Mouse (Mus musculus) midbrain, embryonic 12.5 days (tissue): ENCODE measurements around the gene Rtn4rl1. TPM values are rescaled to one million over a fixed set of nuclear protein-coding genes. Genes with fewer than 3 reads are reported as not detected.

Source experiments
- ATAC-seq: fragments of 200-750 bp; cut with Nextera tagmentation; 2 replicates; pipeline ENCODE4 v1.8.0; 2017; ENCODE audit warnings: low read depth, moderate TSS enrichment, moderate library complexity; ENCODE audit not compliant: low FRiP score
- H3K27ac ChIP-seq: fragments of 300-500 bp; sonication (generic); replicated peaks from 2 replicates; pipeline ENCODE4 v1.5.1; 2016; ENCODE audit warnings: mild to moderate bottlenecking
- H3K27me3 ChIP-seq: fragments of 300-500 bp; sonication (generic); 2 replicates; pipeline ENCODE4 v1.6.1; 2016; ENCODE audit warnings: mild to moderate bottlenecking
- H3K36me3 ChIP-seq: fragments of 300-500 bp; sonication (generic); 2 replicates; pipeline ENCODE4 v1.6.1; 2016
- H3K4me1 ChIP-seq: fragments of 300-500 bp; sonication (generic); 2 replicates; pipeline ENCODE4 v1.6.1; 2016
- H3K4me2 ChIP-seq: fragments of 300-500 bp; sonication (generic); replicated peaks from 2 replicates; pipeline ENCODE4 v1.6.1; 2016; ENCODE audit warnings: mild to moderate bottlenecking, moderate library complexity
- H3K4me3 ChIP-seq: fragments of 300-500 bp; sonication (generic); 2 replicates; pipeline ENCODE4 v1.5.1; 2016; ENCODE audit warnings: mild to moderate bottlenecking
- H3K9ac ChIP-seq: fragments of 300-500 bp; sonication (generic); replicated peaks from 2 replicates; pipeline ENCODE4 v1.6.1; 2016; ENCODE audit warnings: mild to moderate bottlenecking, moderate library complexity
- H3K9me3 ChIP-seq: fragments of 300-500 bp; sonication (generic); 2 replicates; pipeline ENCODE4 v1.6.1; 2016; ENCODE audit warnings: mild to moderate bottlenecking
- WGBS: fragments of 180-500 bp; shearing (Covaris S2); methylation state at CpG from one replicate; pipeline ENCODE4 v1.1.7; 2016; 5-methylcytosine and 5-hydroxymethylcytosine counted together
- polyA plus RNA-seq: library from polyadenylated mRNA; unstranded; fragments of >200 nt; fragmentation: Nextera tagmentation; extraction: Ambion mirVana; gene quantifications from 2 replicates; pipeline ENCODE4 v1.2.1, GENCODE M21; 2016

Rtn4rl1 gene
- 9.3 and 10.2 TPM in 2 replicates for polyA plus RNA-seq

DNA sequence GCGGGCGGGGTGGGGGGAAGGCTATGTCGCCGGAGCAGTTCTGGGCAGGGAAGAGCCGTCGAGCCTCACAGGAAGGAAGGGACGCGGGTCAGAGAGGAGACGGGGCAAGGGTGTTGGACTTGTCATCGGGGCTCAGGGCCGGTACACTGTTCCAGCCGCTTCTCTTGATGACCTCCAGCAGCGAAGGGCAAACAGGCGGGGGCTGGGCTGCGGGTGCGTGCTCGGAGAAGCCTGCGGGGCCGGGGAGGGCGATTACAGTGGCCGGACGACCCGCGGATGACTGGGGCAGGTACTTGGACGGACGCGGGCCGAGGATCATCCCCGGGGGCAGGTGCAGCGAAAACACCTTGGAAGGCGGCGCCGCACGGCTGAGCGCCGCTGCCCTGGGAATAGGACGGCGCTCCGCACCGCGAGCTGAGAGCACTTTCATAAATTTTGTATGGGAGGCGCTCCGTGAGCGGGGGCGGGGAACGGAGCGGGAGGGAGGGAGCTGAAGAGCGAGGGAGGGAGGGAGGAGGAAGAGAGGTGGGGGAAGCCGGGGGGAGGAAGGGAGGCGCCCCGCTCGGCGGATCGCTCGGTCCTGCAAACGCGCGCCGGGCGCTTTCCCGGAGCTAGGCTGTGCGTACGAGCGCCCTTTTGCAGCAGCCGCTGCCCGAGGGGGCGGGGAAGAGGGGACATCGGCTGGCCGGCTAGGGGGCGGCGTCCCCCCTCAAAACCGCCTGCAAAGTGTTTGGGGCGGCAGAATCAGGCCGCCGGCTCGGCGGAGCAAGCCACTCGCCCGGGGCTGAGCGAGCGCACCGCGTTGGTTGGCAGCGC lies at the start of gene Rtn4rl1:
Gene Rtn4rl1 (plus strand): TSS at position 528 of the 816 bp plus-strand sequence.
- no peak for ATAC-seq
- H3K9me3 ChIP-seq = no peaks in the 10 kb centered on the region
- H3K27me3 ChIP-seq = peaks cover 71% of the 10 kb centered on the region
- H3K36me3 ChIP-seq = no peaks in the 10 kb centered on the region
- H3K4me3 ChIP-seq = peak within 1 kb of the TSS; percentile 57
- H3K4me1 ChIP-seq = peaks cover 45% of the 10 kb centered on the region
- peak within 1 kb of the TSS; percentile 62 for H3K9ac ChIP-seq
- H3K4me2 ChIP-seq = peak within 1 kb of the TSS; percentile 75
- under 1% methylated on average over 84 of the region's 84 CpGs for WGBS
- H3K27ac ChIP-seq = peak within 1 kb of the TSS; percentile 67

GRCm38 (mm10) chr11:75145841-75146240 lies 47.7 kb upstream of the Rtn4rl1 start:
- H3K27ac ChIP-seq = no peak overlapping the region
- H3K9ac ChIP-seq = no peak overlapping the region
- no peaks in the 10 kb centered on the region for H3K27me3 ChIP-seq
- H3K4me1 ChIP-seq = peaks cover 4% of the 10 kb centered on the region; the same call in 1 of the 2 replicates
- no peak overlapping the region for H3K4me3 ChIP-seq
- 84% methylated on average over 2 of the region's 2 CpGs for WGBS
- ATAC-seq = no peak
- H3K9me3 ChIP-seq = no peaks in the 10 kb centered on the region
- peaks cover 52% of the 10 kb centered on the region for H3K36me3 ChIP-seq
- no peak overlapping the region for H3K4me2 ChIP-seq

DNA sequence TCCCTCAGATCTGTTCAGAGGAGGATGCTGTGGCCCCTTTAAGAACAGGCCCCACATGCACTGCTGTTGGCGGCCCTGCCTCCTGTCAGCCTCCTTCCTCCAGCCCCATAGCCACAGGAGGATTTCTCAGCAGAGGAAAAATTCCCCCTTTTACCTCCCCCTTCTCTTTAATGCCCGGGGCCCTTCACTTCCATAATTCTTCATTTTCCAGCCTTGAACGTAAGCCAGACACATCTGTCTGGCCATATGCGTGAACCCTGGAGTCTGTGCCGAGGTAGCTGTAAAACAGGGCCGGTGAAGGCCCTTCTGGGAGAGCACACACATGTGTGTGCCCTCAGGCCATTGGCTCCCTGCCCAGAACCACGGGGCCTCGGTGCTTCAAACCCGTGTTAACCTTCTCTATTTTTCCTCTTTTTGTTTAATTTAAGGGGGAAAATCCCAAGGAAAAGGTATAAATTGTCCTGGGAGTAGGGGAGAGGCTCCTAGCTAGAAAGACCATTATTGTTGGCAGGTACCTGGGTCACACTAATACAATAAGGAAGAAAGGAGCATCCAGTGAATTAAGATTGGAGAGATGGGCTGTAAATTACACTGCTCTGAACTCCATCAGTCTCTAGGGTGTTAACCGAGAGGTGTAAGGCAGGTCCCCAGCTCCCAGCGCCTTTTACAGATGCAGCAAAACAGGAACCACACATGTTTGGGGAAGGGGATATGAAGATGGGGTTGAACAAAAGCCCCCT lies 46.3 kb upstream of the Rtn4rl1 start:
- H3K36me3 ChIP-seq = peaks cover 52% of the 10 kb centered on the region
- H3K4me1 ChIP-seq = peaks cover 4% of the 10 kb centered on the region; the same call in 1 of the 2 replicates
- peak overlapping the region; percentile 43 for H3K27ac ChIP-seq
- no peak; the same call in 1 of the 2 replicates for ATAC-seq
- no peak overlapping the region for H3K4me2 ChIP-seq
- no peak overlapping the region for H3K4me3 ChIP-seq
- H3K27me3 ChIP-seq = no peaks in the 10 kb centered on the region
- 70% methylated on average over 11 of the region's 11 CpGs for WGBS
- H3K9ac ChIP-seq = no peak overlapping the region
- no peaks in the 10 kb centered on the region for H3K9me3 ChIP-seq

GRCm38 (mm10) chr11:75147846-75148168 lies 45.8 kb upstream of the Rtn4rl1 start:
- Histone ChIP-seq H3K27ac (peak overlapping the region; percentile 43), H3K9me3 (no peaks in the 10 kb centered on the region), H3K4me1 (peaks cover 4% of the 10 kb centered on the region; the same call in 1 of the 2 replicates), H3K36me3 (peaks cover 48% of the 10 kb centered on the region), H3K27me3 (no peaks in the 10 kb centered on the region), H3K4me3 (no peak overlapping the region), H3K4me2 (no peak overlapping the region), H3K9ac (no peak overlapping the region)
- 60% methylated on average over 3 of the region's 3 CpGs for WGBS
- ATAC-seq = no peak

DNA sequence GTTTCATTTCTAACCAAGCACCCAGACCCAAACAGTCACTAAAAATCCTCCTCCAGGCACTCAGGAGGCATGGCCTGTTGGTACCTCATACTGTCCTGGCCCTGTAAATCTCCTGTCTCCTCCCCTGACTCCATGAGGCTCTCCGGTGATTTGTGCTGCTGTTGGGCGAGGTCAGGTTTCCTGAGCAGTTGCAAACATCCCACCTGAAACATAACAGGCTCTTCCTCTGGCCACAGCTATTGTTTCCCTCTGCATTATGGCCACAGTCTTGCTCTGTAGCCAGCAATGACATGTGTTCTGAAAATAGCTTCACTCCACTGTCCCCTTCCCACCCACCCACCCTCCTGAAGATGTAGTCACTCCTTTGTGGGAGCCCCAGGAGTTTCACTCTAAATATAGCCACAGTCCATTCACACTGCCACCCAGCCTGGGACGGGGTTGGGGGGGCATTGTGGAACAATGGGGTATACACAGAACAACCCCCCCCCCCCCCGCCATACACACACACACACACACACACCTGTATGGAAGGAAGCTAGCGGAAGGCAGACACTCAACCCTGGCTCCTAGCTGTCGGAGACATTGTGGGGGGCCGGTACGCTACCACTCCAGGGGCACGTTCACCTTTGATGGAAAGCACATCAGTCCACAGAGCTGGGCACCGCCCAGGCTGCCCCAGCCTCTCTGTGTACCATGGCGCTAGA lies 45.1 kb upstream of the Rtn4rl1 start:
- H3K27ac ChIP-seq = peak overlapping the region; percentile 43; the same call in 1 of the 2 replicates
- H3K9me3 ChIP-seq = no peaks in the 10 kb centered on the region
- H3K4me1 ChIP-seq = peaks cover 4% of the 10 kb centered on the region; the same call in 1 of the 2 replicates
- no peak for ATAC-seq
- no peak overlapping the region for H3K4me3 ChIP-seq
- no peak overlapping the region for H3K9ac ChIP-seq
- no peaks in the 10 kb centered on the region for H3K27me3 ChIP-seq
- 92% methylated on average over 9 of the region's 11 CpGs for WGBS
- no peak overlapping the region for H3K4me2 ChIP-seq
- peaks cover 41% of the 10 kb centered on the region for H3K36me3 ChIP-seq

GRCm38 (mm10) chr11:75150346-75150745 lies 43.2 kb upstream of the Rtn4rl1 start:
- WGBS = 81% methylated on average over 1 of the region's 1 CpGs
- H3K4me3 ChIP-seq = no peak overlapping the region
- H3K4me2 ChIP-seq = no peak overlapping the region
- H3K4me1 ChIP-seq = peaks cover 4% of the 10 kb centered on the region; the same call in 1 of the 2 replicates
- H3K9ac ChIP-seq = no peak overlapping the region
- H3K27me3 ChIP-seq = no peaks in the 10 kb centered on the region
- no peaks in the 10 kb centered on the region for H3K9me3 ChIP-seq
- peaks cover 24% of the 10 kb centered on the region; the same call in 1 of the 2 replicates for H3K36me3 ChIP-seq
- no peak for ATAC-seq
- no peak overlapping the region for H3K27ac ChIP-seq

- Histone ChIP-seq H3K9me3 (no peaks in the 10 kb centered on the region), H3K36me3 (peaks cover 18% of the 10 kb centered on the region; the same call in 1 of the 2 replicates), H3K27me3 (no peaks in the 10 kb centered on the region), H3K4me2 (no peak overlapping the region), H3K4me3 (no peak overlapping the region), H3K9ac (no peak overlapping the region), H3K4me1 (no peaks in the 10 kb centered on the region; the same call in 1 of the 2 replicates), H3K27ac (no peak overlapping the region)
- no peak for ATAC-seq
- 80% methylated on average over 18 of the region's 18 CpGs for WGBS
Measured at GRCm38 (mm10) chr11:75152603-75153557, 40.7 kb upstream of the Rtn4rl1 start.

DNA sequence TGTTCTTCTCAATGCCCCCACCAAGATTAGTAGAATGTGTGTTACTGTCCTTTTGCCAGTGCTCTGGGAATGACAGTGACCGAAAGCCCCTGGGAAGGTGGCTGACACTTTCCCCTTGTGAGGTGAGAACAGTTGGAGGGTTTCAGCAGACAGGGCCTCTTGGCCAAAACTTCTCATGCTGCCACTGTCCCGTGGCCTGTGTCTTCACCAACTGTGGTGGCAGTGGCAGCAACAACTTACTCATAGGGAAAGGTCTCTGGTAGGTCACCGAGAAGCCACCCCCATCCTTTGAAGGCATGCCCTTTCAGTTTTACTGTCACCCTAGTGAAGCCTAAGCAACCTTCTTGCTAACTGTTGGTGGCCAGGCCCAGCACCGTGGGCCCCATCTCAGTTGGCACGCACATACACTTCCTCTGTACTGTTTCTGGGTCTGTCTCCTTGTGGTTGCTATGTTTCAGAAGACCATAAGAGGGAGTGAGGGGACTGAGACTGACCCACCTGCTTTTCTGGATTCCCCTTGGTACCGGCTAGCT lies 39.5 kb upstream of the Rtn4rl1 start:
- no peaks in the 10 kb centered on the region for H3K4me1 ChIP-seq
- WGBS = 79% methylated on average over 6 of the region's 6 CpGs
- no peak overlapping the region for H3K4me3 ChIP-seq

DNA sequence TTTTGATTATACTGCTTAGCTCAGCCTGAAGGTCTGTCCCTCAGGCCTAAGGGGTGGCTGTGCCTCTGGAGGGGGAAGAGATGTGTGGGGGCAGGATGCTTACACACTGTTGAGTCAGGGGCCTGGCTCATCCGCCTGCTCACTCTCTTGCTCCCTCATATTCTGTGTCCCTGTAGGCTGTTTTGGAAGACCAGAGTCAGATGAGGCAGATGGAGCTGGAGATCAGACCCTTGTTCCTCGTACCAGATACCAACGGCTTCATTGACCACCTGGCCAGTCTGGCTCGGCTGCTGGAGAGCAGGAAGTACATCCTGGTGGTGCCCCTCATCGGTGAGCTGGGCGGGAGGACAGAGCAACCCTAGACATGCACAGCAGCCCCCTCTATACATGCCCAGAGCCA lies 37.6 kb upstream of the Rtn4rl1 start:
- Histone ChIP-seq H3K27ac (no peak overlapping the region), H3K27me3 (no peaks in the 10 kb centered on the region), H3K9ac (no peak overlapping the region), H3K4me3 (no peak overlapping the region), H3K4me1 (no peaks in the 10 kb centered on the region), H3K4me2 (no peak overlapping the region), H3K9me3 (no peaks in the 10 kb centered on the region), H3K36me3 (peaks cover 29% of the 10 kb centered on the region; the same call in 1 of the 2 replicates)
- no peak for ATAC-seq
- 80% methylated on average over 6 of the region's 6 CpGs for WGBS

More for the DNA sequence above, 39.5 kb upstream of the Rtn4rl1 start:
- no peak overlapping the region for H3K27ac ChIP-seq
- H3K9me3 ChIP-seq = no peaks in the 10 kb centered on the region
- H3K9ac ChIP-seq = no peak overlapping the region
- no peak overlapping the region for H3K4me2 ChIP-seq
- H3K27me3 ChIP-seq = no peaks in the 10 kb centered on the region
- peaks cover 25% of the 10 kb centered on the region; the same call in 1 of the 2 replicates for H3K36me3 ChIP-seq
- no peak for ATAC-seq

DNA sequence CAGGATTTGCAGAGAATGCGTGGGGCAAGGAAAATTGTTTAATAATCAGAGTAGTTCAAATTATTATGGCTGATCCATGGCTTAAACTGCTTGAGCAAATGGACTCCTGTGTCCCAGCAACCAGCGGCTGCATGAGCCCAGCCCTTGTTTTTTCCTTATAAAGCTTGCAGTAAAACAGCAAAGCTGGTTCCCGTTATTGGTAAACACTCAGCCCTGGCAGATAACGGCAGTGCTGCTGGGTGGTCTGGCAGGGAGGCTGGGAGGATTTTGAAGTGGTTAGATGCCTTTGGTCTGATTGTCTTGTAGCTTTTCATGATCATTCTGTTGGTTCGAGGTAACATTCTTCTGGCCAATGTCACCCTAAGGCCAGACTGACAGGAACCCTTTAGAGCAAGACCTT lies 37.2 kb upstream of the Rtn4rl1 start:
- 77% methylated on average over 5 of the region's 5 CpGs for WGBS
- Histone ChIP-seq H3K9me3 (no peaks in the 10 kb centered on the region), H3K27me3 (no peaks in the 10 kb centered on the region), H3K9ac (no peak overlapping the region), H3K4me3 (no peak overlapping the region), H3K36me3 (peaks cover 31% of the 10 kb centered on the region), H3K4me1 (no peaks in the 10 kb centered on the region), H3K27ac (no peak overlapping the region), H3K4me2 (no peak overlapping the region)
- no peak for ATAC-seq

- Histone ChIP-seq H3K9ac (no peak overlapping the region), H3K4me2 (no peak overlapping the region), H3K4me1 (no peaks in the 10 kb centered on the region), H3K27ac (no peak overlapping the region), H3K36me3 (peaks cover 38% of the 10 kb centered on the region), H3K27me3 (no peaks in the 10 kb centered on the region), H3K9me3 (no peaks in the 10 kb centered on the region), H3K4me3 (no peak overlapping the region)
- 79% methylated on average over 4 of the region's 4 CpGs for WGBS
- no peak for ATAC-seq
Measured at GRCm38 (mm10) chr11:75157037-75157436, 36.5 kb upstream of the Rtn4rl1 start.
